Mouse (Mus musculus) adrenal gland, adult (tissue): ENCODE results near the gene Dnaic2.

Source experiments
- DNase-seq, 2 experiments: peaks; one replicate each; pipeline ENCODE4 v3.0.0; 2022 to 2023; ENCODE audit warnings: low spot score in 1 of 2; ENCODE audit not compliant: inconsistent age in 2 of 2

Dnaic2 gene

GRCm38 (mm10) chr11:114795848-114796322 lies 68.7 kb downstream of the Dnaic2 start, which contains the start of gene Btbd17:
Gene Btbd17 (minus strand): TSS chr11:114795945.
- no peak for DNase-seq

GRCm38 (mm10) chr11:114797176-114797575 lies 70.0 kb downstream of the Dnaic2 start:
- no peak for DNase-seq

GRCm38 (mm10) chr11:114797981-114798380 lies 70.8 kb downstream of the Dnaic2 start:
- DNase-seq, result no peak

DNA sequence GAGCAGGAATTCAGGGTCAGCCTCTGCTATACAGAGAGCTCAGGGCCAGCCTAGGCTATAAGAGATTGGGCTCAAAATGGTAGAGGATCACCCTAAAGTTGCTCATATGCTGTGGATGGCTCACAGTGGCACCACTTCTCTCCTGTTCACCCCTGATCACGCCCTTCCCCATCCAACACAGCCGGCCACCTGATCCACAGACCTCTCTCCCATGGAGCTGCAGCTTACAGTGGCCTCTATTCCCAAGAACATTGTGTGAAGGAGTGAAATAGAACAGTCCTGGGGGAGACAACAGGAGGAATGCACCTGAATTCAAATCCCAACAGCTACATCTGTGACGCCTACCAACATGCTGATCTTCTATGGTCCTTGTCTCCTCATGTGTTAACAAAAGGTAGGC lies 71.4 kb downstream of the Dnaic2 start, which contains the start of gene Gpr142:
Gene Gpr142 (plus strand): TSS at position 301 of the 400 bp plus-strand sequence.
- DNase-seq, result no peak

GRCm38 (mm10) chr11:114801906-114802305 lies 74.7 kb downstream of the Dnaic2 start:
- DNase-seq, result no peak

- DNase-seq, result no peak
Observed at GRCm38 (mm10) chr11:114802540-114803267, 75.5 kb downstream of the Dnaic2 start.

- DNase-seq, result no peak
Observed at GRCm38 (mm10) chr11:114803990-114804389, 76.8 kb downstream of the Dnaic2 start.

DNA sequence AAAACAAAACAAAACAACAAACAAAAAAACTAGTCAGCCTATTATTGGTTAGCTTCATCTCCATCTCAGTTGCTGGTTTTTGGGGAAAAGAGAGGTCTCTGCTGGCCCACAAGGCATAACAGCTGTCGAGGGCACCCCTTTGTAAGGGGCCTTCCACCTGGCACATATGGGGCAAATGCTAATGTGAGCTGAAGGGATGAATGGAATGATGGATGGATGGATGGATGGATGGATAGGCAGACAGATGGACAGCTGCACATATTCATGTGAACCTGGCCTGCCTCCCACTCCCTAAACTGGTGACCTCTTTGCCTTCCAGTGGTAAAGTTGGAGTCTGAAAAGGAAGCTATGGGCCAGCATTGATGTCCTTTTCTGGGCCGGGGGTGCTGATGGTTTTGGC lies 79.8 kb downstream of the Dnaic2 start:
- no peak for DNase-seq
